Mouse (Mus musculus) midbrain, embryonic 10.5 days (tissue): ENCODE results near the gene Bgn. TPM values are rescaled to one million over a fixed set of nuclear protein-coding genes. Genes with fewer than 3 reads are reported as not detected.

Source experiments
- DNase-seq: peaks from one replicate; pipeline ENCODE4 v3.0.0-alpha.2; 2017; ENCODE audit warnings: low spot score
- H3K27ac ChIP-seq: fragments of 300-500 bp; sonication (generic); replicated peaks from 2 replicates; pipeline ENCODE4 v1.5.1; 2016; ENCODE audit warnings: mild to moderate bottlenecking
- H3K27me3 ChIP-seq: fragments of 300-500 bp; sonication (generic); 2 replicates; pipeline ENCODE4 v1.6.1; 2016; ENCODE audit warnings: low read depth, mild to moderate bottlenecking; ENCODE audit not compliant: poor library complexity, severe bottlenecking
- H3K36me3 ChIP-seq: fragments of 300-500 bp; sonication (generic); 2 replicates; pipeline ENCODE4 v1.6.1; 2016; ENCODE audit warnings: mild to moderate bottlenecking, moderate library complexity
- H3K4me1 ChIP-seq: fragments of 300-500 bp; sonication (generic); 2 replicates; pipeline ENCODE4 v1.6.1; 2016
- H3K4me3 ChIP-seq: fragments of 300-500 bp; sonication (generic); 2 replicates; pipeline ENCODE4 v1.5.1; 2016; ENCODE audit warnings: mild to moderate bottlenecking, moderate library complexity
- H3K9me3 ChIP-seq: fragments of 300-500 bp; sonication (generic); replicated peaks from 2 replicates; pipeline ENCODE4 v1.6.1; 2016; ENCODE audit warnings: mild to moderate bottlenecking
- WGBS: fragments of 180-500 bp; shearing (Covaris S2); methylation state at CpG from one replicate; pipeline ENCODE4 v1.1.7; 2016; 5-methylcytosine and 5-hydroxymethylcytosine counted together
- polyA plus RNA-seq: library from polyadenylated mRNA; unstranded; fragments of >200 nt; fragmentation: Nextera tagmentation; extraction: Ambion mirVana; gene quantifications from 2 replicates; pipeline ENCODE4 v1.2.1, GENCODE M21; 2016

The Bgn gene
- polyA plus RNA-seq = 16.4 and 27.9 TPM in 2 replicates

DNA sequence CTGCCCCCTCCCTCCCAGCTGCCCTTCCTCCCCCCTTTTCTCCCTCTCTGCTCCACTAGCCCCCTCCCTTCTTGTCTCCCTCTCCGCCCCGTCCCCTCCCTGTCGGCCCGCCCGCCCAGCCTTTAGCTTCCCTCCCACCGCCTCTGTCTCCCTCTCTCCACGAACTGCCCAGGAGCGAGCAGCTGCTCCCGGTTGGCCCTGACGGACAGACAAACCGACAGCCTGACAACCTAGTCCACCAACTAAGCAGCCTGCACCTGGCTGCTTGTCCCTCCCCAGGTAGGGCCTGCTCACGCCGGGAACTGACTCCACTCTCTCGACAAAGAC is at the start of gene Bgn:
Gene Bgn (plus strand): TSS at position 119 of the 327 bp plus-strand sequence.
- Histone ChIP-seq H3K36me3 (no peaks in the 10 kb centered on the region), H3K4me1 (peaks cover 4% of the 10 kb centered on the region; the same call in 1 of the 2 replicates), H3K27me3 (peaks cover 82% of the 10 kb centered on the region), H3K4me3 (peak within 1 kb of the TSS; percentile 26; the same call in 1 of the 2 replicates), H3K27ac (no peak within 1 kb of the TSS), H3K9me3 (no peaks in the 10 kb centered on the region)
- 29% methylated on average over 14 of the region's 14 CpGs for WGBS
- DNase-seq = peak; percentile 15

DNA sequence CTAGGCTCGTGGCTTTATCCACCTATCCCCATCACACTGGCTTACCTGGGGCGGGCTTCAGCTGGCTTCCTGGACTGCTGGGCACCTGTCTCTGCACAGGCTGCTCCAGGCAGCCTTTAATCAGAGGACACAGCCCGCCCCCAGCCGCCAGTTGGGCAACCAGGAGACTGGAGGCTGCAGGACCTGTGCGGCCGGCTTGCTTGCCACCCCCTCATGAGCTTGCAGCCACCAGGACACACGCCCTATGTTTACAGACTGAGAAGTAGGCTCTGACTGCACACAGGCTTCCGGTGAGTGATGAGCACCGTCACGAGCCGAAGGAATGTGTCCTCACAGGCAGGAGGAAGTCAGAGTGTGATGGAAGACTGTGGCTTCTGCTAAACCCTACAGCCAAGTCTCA is 48.1 kb upstream of the Bgn start, which contains the start of gene Trex2:
Gene Trex2 (minus strand): TSS at position 93 of the 400 bp plus-strand sequence.
- peaks cover 13% of the 10 kb centered on the region for H3K36me3 ChIP-seq
- DNase-seq = no peak
- no peaks in the 10 kb centered on the region for H3K4me1 ChIP-seq
- H3K4me3 ChIP-seq = no peak within 1 kb of the TSS
- H3K27ac ChIP-seq = no peak within 1 kb of the TSS
- peaks cover 42% of the 10 kb centered on the region for H3K27me3 ChIP-seq
- H3K9me3 ChIP-seq = no peaks in the 10 kb centered on the region
- WGBS = 82% methylated on average over 11 of the region's 11 CpGs

DNA sequence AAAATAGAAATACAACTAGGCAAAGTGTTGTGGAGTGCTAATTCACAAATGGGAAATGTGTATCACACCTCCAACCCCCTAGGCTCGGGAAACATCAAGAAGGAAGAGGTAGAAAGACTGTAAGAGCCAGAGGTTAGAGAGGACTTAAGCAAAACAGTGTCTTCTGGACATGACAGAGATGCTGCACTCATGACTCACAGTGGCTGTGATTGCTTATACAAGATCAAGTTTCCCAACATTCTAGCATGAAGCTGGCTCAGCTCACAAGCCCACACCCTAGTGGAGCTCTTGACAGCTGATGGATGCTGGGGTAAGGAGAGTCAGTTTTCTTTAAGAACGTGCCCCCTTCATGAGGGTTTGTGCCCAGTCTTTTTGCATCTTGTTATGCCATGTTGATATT is 42.0 kb upstream of the Bgn start:
- Histone ChIP-seq H3K4me3 (no peak overlapping the region), H3K36me3 (peaks cover 31% of the 10 kb centered on the region), H3K27ac (no peak overlapping the region), H3K9me3 (no peaks in the 10 kb centered on the region), H3K27me3 (peaks cover 30% of the 10 kb centered on the region), H3K4me1 (no peaks in the 10 kb centered on the region)
- DNase-seq = no peak
- WGBS = 72% methylated on average over 2 of the region's 2 CpGs

DNA sequence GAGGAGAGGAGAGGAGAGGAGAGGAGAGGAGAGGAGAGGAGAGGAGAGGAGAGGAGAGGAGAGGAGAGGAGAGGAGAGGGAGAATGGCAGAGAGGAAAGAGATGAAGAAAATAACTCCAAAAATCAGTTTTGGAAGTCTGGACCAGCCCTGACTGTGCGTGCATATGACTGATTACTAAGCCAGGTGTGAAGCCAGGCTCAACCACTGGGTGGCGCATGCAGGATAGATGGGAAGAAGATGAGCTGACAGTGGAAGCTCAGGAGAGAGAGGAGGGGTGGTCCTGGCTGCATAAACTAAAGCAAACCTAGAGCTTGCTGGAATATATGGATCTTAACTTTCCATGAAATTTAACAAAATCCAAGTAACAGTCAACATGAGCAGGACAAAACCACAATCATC is 31.5 kb upstream of the Bgn start:
- WGBS = 27% methylated on average over 2 of the region's 2 CpGs
- no peaks in the 10 kb centered on the region for H3K9me3 ChIP-seq
- no peaks in the 10 kb centered on the region for H3K4me1 ChIP-seq
- peaks cover 17% of the 10 kb centered on the region for H3K36me3 ChIP-seq
- peaks cover 8% of the 10 kb centered on the region for H3K27me3 ChIP-seq
- H3K4me3 ChIP-seq = no peak overlapping the region
- peak; percentile 44 for DNase-seq
- no peak overlapping the region for H3K27ac ChIP-seq

DNA sequence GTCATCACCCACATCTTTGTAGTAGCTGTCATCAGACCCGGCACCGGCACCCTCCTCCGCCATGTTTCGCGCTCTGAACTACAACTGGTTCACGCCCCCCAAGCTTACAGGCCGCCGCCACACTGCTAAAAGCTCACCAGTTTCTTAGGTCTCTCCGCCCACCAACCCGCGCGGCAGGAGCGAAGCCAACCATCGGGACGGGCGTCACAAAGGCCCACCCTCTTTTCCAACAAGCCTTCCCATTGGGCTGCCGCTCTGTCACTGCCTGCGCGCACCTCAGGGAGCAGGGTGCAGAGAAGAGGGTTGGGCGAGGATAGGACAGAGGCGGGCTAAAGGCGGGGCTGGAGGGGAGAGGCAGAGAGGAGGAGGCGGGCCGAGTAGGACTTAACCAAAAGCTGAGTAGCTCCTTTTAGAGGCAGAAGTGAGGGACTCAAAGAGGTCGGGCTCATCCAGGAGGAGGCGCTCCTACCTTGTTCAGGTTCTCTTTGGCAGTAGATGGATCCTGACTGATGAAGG is 24.5 kb upstream of the Bgn start, which contains the start of gene Haus7:
Gene Haus7 (minus strand): TSS at position 168 of the 516 bp plus-strand sequence.
- H3K27ac ChIP-seq = peak within 1 kb of the TSS; percentile 78
- 19% methylated on average over 26 of the region's 26 CpGs for WGBS

DNA sequence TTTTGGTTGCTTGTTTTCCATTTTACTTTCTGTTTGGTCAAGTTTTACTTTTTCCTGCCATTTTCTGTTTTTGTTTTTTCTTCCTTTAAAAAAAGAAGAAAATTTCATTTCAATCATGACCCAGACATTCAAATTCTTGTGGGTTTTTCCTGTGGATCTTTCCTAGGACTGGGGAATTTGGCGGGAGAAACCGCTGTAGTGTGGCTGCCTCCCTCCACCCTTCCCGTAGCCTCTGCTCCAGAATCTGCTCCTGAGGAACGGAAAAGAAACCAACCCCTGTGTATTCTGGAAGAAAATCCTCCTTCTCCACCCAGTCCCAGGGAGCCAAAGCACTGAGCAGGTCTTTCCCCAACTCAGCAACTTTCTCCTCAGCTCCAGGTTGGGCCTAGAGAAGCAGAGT is 22.6 kb upstream of the Bgn start:
- H3K36me3 ChIP-seq = no peaks in the 10 kb centered on the region
- H3K4me1 ChIP-seq = peaks cover 7% of the 10 kb centered on the region
- H3K27ac ChIP-seq = no peak overlapping the region
- H3K27me3 ChIP-seq = no peaks in the 10 kb centered on the region
- H3K4me3 ChIP-seq = no peak overlapping the region
- H3K9me3 ChIP-seq = no peaks in the 10 kb centered on the region
- DNase-seq = no peak
- WGBS = 79% methylated on average over 4 of the region's 4 CpGs

More for the DNA sequence above, 24.5 kb upstream of the Bgn start, which contains the start of gene Haus7:
- no peaks in the 10 kb centered on the region; the same call in 1 of the 2 replicates for H3K27me3 ChIP-seq
- H3K4me1 ChIP-seq = peaks cover 7% of the 10 kb centered on the region
- no peaks in the 10 kb centered on the region for H3K36me3 ChIP-seq
- no peaks in the 10 kb centered on the region for H3K9me3 ChIP-seq
- peak; percentile 90 for DNase-seq
- H3K4me3 ChIP-seq = peak within 1 kb of the TSS; percentile 64

DNA sequence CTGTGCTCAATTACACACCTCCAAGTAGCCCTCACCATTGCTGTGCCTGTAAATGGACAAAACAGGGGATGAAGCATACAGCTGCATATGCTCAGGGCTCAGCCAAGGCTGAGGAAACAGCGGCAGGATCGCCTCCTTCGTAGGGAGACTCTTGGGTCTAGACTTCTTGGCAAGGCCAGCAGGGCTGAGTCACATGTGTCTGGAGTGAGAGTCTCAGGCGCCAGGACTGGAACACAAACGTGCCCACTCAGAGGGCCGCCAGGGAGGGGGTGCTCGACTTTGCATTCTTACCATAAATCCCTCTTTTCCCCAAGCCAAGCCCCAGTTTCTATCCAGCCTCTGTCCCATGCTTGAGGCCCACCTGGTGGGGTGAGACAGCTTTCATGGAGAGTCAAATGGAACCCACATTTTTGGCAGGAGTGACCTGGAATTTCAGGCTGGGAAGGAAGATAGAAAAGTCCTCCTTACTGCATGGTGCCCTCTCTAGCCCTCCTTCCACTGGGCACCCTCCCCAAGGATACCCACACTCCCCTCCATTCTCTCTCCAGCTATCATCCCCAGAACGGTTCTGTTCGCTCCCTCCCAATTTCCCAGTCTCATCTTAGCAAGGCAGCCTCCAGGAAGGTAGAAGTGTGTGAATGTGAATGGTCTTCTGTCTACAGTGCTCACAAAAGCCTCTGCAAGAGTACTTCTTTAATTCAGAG is 17.8 kb upstream of the Bgn start:
- 75% methylated on average over 9 of the region's 9 CpGs for WGBS
- no peaks in the 10 kb centered on the region for H3K4me1 ChIP-seq
- peaks cover 46% of the 10 kb centered on the region for H3K27me3 ChIP-seq

DNA sequence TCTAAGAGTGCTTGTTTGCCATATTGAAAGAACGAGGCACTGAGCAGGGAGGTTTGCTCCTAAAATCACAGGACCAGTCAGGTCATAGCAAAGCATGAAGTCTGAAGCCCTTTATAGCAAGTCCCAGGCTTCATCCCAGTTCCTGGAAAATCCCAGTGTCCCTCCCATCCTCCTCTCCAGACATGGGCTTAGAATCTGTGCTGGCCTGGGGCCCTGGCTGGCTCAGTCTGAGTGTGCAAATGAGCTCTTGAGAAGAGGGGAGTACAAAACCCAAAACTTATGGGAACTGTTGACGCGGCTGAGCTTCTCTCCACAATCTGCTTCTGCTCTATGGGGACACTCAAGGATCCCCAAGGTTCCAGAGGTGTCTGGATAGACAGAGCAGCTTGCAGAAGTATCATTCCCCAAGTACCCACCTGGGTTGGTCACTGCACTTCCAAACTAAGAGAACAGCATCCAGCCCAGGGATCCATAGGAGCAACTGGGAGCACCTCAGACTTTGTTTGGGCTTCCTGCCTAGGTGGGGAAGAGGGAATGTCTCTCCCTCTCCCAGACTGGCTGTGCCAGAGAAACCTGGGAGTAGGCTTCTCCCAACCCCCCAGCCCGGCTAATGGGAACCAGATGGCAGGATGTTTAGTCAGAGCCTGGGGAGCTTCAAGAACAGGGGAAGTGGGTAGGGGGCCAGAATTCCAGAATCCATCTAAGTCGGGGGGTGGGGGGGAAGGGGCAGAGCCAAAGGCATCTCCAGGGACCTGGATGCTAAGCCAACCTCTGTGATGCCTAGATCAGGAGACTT is 15.8 kb upstream of the Bgn start:
- DNase-seq = peak; percentile 15
- Histone ChIP-seq H3K27ac (no peak overlapping the region), H3K36me3 (no peaks in the 10 kb centered on the region), H3K9me3 (no peaks in the 10 kb centered on the region), H3K4me3 (no peak overlapping the region), H3K4me1 (no peaks in the 10 kb centered on the region), H3K27me3 (peaks cover 66% of the 10 kb centered on the region)
- 74% methylated on average over 5 of the region's 5 CpGs for WGBS

More for the DNA sequence above, 17.8 kb upstream of the Bgn start:
- H3K27ac ChIP-seq = no peak overlapping the region
- no peak for DNase-seq
- no peak overlapping the region for H3K4me3 ChIP-seq
- H3K9me3 ChIP-seq = no peaks in the 10 kb centered on the region
- no peaks in the 10 kb centered on the region for H3K36me3 ChIP-seq

DNA sequence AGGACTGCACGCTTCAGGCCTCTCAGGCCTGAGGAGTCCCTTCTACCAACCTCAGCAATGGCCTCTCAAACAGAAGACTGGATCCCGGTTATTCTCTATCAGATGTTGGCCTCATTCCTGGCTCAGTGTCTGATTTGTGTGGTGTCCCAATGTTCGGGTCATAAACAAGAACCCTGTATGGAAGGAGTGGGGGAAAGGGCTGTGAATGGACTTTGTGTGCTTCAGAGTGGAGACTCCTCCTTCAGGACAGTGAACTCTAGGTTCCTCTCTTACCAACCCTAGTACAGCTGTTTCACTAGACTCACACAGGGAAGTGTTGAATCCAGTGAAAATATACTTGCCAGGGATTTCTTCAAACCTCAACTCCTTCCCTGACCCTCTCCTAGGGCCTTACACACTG is 15.1 kb upstream of the Bgn start:
- Histone ChIP-seq H3K27ac (no peak overlapping the region), H3K4me1 (no peaks in the 10 kb centered on the region), H3K9me3 (no peaks in the 10 kb centered on the region), H3K36me3 (no peaks in the 10 kb centered on the region), H3K4me3 (no peak overlapping the region), H3K27me3 (peaks cover 68% of the 10 kb centered on the region)
- DNase-seq = no peak
- WGBS = 70% methylated on average over 3 of the region's 3 CpGs

DNA sequence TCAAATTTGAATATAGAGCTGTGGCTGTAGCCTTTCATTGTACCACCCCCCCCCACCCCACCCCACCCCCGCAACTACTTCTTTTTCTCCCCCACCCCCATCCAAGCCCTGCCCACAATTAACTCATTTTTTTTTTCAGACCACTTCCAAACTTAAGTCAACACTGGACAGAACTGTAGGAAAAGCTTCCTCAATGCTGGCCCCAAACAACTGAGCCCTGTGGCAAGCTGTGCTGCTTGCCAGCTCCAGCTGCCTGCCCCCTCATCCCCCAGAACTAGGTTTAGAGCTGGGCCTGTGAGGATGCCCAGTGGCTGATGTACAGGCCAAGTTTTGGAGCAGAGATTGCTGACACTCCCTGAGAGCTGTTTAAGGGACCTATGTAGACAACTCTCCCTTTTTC is 14.7 kb upstream of the Bgn start:
- Histone ChIP-seq H3K4me1 (no peaks in the 10 kb centered on the region), H3K36me3 (no peaks in the 10 kb centered on the region), H3K4me3 (no peak overlapping the region), H3K9me3 (no peaks in the 10 kb centered on the region), H3K27me3 (peaks cover 71% of the 10 kb centered on the region), H3K27ac (no peak overlapping the region)
- DNase-seq = no peak
- WGBS = 75% methylated on average over 1 of the region's 1 CpGs

DNA sequence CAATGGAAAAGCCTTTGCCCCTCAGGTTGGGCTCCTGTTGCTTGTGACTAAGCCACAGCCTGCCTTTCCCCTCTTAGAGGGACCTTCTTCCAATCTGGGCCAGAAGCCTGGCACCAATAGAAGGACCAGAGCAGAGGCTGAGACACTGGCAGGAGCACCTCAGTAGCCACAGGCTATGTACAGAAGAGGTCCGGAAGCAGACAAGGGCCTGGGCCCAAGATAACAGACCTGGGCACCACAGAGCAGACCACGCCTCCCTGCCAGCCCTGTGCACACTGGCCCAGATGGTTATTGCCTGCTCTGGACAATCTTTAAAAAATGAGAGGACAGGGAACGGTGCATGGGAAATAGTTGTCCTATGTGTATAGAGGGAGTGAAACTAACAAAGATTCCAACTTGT is 11.6 kb upstream of the Bgn start:
- Histone ChIP-seq H3K4me3 (no peak overlapping the region), H3K27ac (no peak overlapping the region), H3K36me3 (no peaks in the 10 kb centered on the region), H3K4me1 (peaks cover 7% of the 10 kb centered on the region; the same call in 1 of the 2 replicates), H3K27me3 (peaks cover 87% of the 10 kb centered on the region), H3K9me3 (no peaks in the 10 kb centered on the region)
- WGBS = 89% methylated on average over 3 of the region's 3 CpGs
- DNase-seq = no peak

DNA sequence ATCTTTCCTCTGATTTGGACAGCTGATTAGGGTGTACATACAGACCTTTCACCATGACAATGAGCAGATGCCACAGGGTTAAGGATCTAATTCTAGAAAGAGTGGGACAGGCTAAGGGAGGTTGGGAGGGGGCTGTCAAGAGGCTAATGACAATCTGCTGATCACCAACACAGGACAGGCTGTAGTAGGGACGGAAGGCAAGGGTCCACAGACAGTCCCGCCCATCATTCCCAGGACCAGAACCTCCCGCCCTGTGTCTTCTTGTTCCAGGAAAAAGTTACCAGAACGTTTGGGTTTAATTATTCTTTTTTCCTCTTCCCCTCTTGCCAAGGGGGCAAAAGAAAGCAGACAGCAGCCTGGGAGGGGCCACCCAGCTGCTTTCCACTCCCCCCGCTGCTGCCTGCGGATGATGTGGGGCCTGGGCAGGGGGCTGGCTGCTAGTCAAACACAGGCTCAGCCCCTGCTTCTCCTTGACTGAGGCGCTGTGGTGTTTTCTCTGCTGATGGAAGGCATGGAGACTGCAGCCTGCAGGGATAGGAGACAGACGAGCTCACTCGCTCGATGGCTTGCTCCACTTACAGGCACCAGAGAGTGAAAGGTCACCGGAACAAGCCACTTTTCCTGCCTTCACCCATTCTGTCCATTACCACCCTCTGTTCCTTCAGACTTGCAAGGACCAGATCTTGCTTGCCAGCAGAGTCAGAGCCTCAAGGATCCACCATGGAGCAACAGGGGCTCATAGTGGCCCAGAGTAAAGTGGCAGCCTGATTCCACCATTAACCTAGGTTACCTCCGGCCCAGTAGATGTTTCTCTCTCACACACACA is 8.8 kb upstream of the Bgn start:
- peaks cover 7% of the 10 kb centered on the region; the same call in 1 of the 2 replicates for H3K4me1 ChIP-seq
- H3K4me3 ChIP-seq = no peak overlapping the region
- no peaks in the 10 kb centered on the region for H3K9me3 ChIP-seq
- no peaks in the 10 kb centered on the region for H3K36me3 ChIP-seq
- peak overlapping the region; percentile 49; the same call in 1 of the 2 replicates for H3K27ac ChIP-seq
- no peak for DNase-seq
- WGBS = 60% methylated on average over 12 of the region's 12 CpGs
- H3K27me3 ChIP-seq = peaks cover 85% of the 10 kb centered on the region
